Mouse (Mus musculus): ENCODE measurements around the gene Cbx2.

GRCm38 (mm10) chr11:119035094-119035685 is 12.4 kb downstream of the Cbx2 start:
- TF ChIP-seq E2F4 (IDR thresholded peaks at IDR 0.05; ENCODE audit: insufficient read depth) (no peak), POLR2A (IDR thresholded peaks at IDR 0.05; ENCODE audit: insufficient read length, low read depth) (no peak), USF1 (IDR thresholded peaks at IDR 0.05; ENCODE audit: low read depth) (no peak), POLR2AphosphoS2 (IDR thresholded peaks at IDR 0.05; ENCODE audit: insufficient read length, low read depth) (no peak), CEBPB (IDR thresholded peaks at IDR 0.05; ENCODE audit: insufficient read depth, poor library complexity, severe bottlenecking) (no peak), TCF3 (IDR thresholded peaks at IDR 0.05; ENCODE audit: insufficient read length, low read depth) (no peak), SRF (IDR thresholded peaks at IDR 0.05; ENCODE audit: control insufficient read depth, insufficient read length, low read depth) (no peak)
